Mouse (Mus musculus) kidney, postnatal 4 days (tissue): ENCODE measurements around the gene Gtf2ird2.

Experiments
- DNase-seq, 2 experiments: peaks; one replicate each; pipeline ENCODE4 v3.0.0; 2021; ENCODE audit warnings: mixed read lengths in 2 of 2

The Gtf2ird2 gene

GRCm38 (mm10) chr5:134236241-134236640 is 52.4 kb downstream of the Gtf2ird2 start:
- no peak for DNase-seq

- DNase-seq: no peak
Measured at GRCm38 (mm10) chr5:134236796-134237195, 53.0 kb downstream of the Gtf2ird2 start.

- no peak for DNase-seq
Measured at GRCm38 (mm10) chr5:134237508-134237907, 53.7 kb downstream of the Gtf2ird2 start.

- no peak for DNase-seq
Measured at GRCm38 (mm10) chr5:134237936-134238760, 54.3 kb downstream of the Gtf2ird2 start.

- no peak for DNase-seq
Measured at GRCm38 (mm10) chr5:134241831-134242230, 58.0 kb downstream of the Gtf2ird2 start.

GRCm38 (mm10) chr5:134243661-134244436 is 60.0 kb downstream of the Gtf2ird2 start:
- DNase-seq: no peak

- DNase-seq: no peak
Measured at GRCm38 (mm10) chr5:134244890-134245289, 61.1 kb downstream of the Gtf2ird2 start.

GRCm38 (mm10) chr5:134246146-134246545 is 62.3 kb downstream of the Gtf2ird2 start:
- DNase-seq: no peak

- DNase-seq: no peak
Measured at GRCm38 (mm10) chr5:134248608-134249244, 64.9 kb downstream of the Gtf2ird2 start.

GRCm38 (mm10) chr5:134249245-134249649 is 65.4 kb downstream of the Gtf2ird2 start:
- no peak for DNase-seq

GRCm38 (mm10) chr5:134250601-134251000 is 66.8 kb downstream of the Gtf2ird2 start:
- no peak for DNase-seq

GRCm38 (mm10) chr5:134251083-134251482 is 67.3 kb downstream of the Gtf2ird2 start:
- no peak for DNase-seq

- no peak for DNase-seq
Measured at GRCm38 (mm10) chr5:134253806-134254205, 70.0 kb downstream of the Gtf2ird2 start.

GRCm38 (mm10) chr5:134255294-134255693 is 71.5 kb downstream of the Gtf2ird2 start:
- no peak for DNase-seq

GRCm38 (mm10) chr5:134257349-134258031 is 73.7 kb downstream of the Gtf2ird2 start:
- DNase-seq: no peak

GRCm38 (mm10) chr5:134258395-134258794 is 74.6 kb downstream of the Gtf2ird2 start:
- no peak for DNase-seq

- no peak for DNase-seq
Measured at GRCm38 (mm10) chr5:134258934-134259333, 75.1 kb downstream of the Gtf2ird2 start.

- no peak for DNase-seq
Measured at GRCm38 (mm10) chr5:134260001-134260636, 76.3 kb downstream of the Gtf2ird2 start.

GRCm38 (mm10) chr5:134265890-134266289 is 82.1 kb downstream of the Gtf2ird2 start:
- DNase-seq: no peak

GRCm38 (mm10) chr5:134266404-134266803 is 82.6 kb downstream of the Gtf2ird2 start:
- DNase-seq: peak; percentile 52 to 59

- no peak for DNase-seq
Measured at GRCm38 (mm10) chr5:134268751-134269150, 84.9 kb downstream of the Gtf2ird2 start.

GRCm38 (mm10) chr5:134269751-134270150 is 85.9 kb downstream of the Gtf2ird2 start:
- no peak for DNase-seq
